8 mouse cellular contexts compared by ENCODE assay signal in the genomic region with DNA sequence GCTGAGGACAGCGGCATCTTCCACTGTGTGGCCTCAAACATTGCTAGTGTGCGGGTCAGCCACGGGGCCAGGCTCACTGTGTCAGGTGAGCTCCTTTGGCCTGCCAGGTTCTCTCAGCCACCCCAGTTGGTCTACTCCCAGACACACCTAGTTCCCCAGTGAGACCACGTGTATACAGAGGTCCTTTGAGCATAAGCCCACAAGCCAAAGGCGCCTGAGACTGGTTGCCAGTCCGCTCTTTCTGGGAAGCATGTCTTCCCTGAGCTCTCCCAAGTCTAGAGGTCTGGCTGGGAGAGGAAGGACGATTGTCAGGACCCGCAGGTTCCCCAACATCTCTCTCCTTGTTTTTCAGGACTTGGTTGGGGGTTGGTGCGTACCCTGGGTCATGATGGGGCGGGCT. TPM values are rescaled to one million over a fixed set of nuclear protein-coding genes. Genes with fewer than 3 reads are reported as not detected.
DNase-seq lines count a peak whose midpoint lies in the region; ATAC-seq and TF ChIP-seq lines count a peak whose summit lies in the region.

No protein-coding gene starts in this region.

- no peak for DNase-seq in kidney, postnatal 0 days (ENCODE audit: low spot score)
- DNase-seq in kidney, postnatal 36 days: no peak
- DNase-seq in hindbrain, postnatal 0 days (ENCODE audit: low spot score): no peak
- DNase-seq in urinary bladder, adult 18-20 months (ENCODE audit: low spot score in 2 of 2): no peak
- DNase-seq in lung, adult 18-20 months: no peak
- no peak for DNase-seq in left cerebral cortex, postnatal 14 days (ENCODE audit: low spot score in 2 of 2)

- no peaks in the 10 kb centered on the region for H3K9me3 ChIP-seq in kidney, postnatal 0 days (replicated peaks; ENCODE audit: low read length)
- H3K9me3 ChIP-seq in forebrain, embryonic 12.5 days: no peaks in the 10 kb centered on the region
- H3K9me3 ChIP-seq in hindbrain, postnatal 0 days (ENCODE audit: low read length): no peaks in the 10 kb centered on the region
- H3K9me3 ChIP-seq in neural tube, embryonic 13.5 days: no peaks in the 10 kb centered on the region

- no peaks in the 10 kb centered on the region for H3K36me3 ChIP-seq in kidney, postnatal 0 days (ENCODE audit: insufficient read depth, low read length)
- H3K36me3 ChIP-seq in forebrain, embryonic 12.5 days (replicated peaks): peaks cover 33% of the 10 kb centered on the region
- peaks cover 11% of the 10 kb centered on the region; the same call in 1 of the 2 replicates for H3K36me3 ChIP-seq in hindbrain, postnatal 0 days (ENCODE audit: insufficient read depth, low read length)
- peaks cover 22% of the 10 kb centered on the region for H3K36me3 ChIP-seq in neural tube, embryonic 13.5 days

- WGBS in kidney, postnatal 0 days: 69% methylated on average over 10 of the region's 10 CpGs
- WGBS in forebrain, embryonic 12.5 days: 40% methylated on average over 10 of the region's 10 CpGs
- 51% methylated on average over 10 of the region's 10 CpGs for WGBS in hindbrain, postnatal 0 days
- 39% methylated on average over 10 of the region's 10 CpGs for WGBS in neural tube, embryonic 13.5 days

- H3K27ac ChIP-seq in kidney, postnatal 0 days: no peak overlapping the region
- H3K27ac ChIP-seq in forebrain, embryonic 12.5 days: peak overlapping the region; percentile 95
- H3K27ac ChIP-seq in hindbrain, postnatal 0 days: peak overlapping the region; percentile 62
- H3K27ac ChIP-seq in neural tube, embryonic 13.5 days (replicated peaks): peak overlapping the region; percentile 94

- no peak overlapping the region for H3K9ac ChIP-seq in kidney, postnatal 0 days (ENCODE audit: low read depth, low read length)
- peak overlapping the region; percentile 46 for H3K9ac ChIP-seq in forebrain, embryonic 12.5 days
- no peak overlapping the region for H3K9ac ChIP-seq in hindbrain, postnatal 0 days (replicated peaks; ENCODE audit: low read length)
- H3K9ac ChIP-seq in neural tube, embryonic 13.5 days: peak overlapping the region; percentile 59

- no peak for ATAC-seq in kidney, postnatal 0 days (replicated peaks; ENCODE audit: low FRiP score, low read depth)
- no peak for ATAC-seq in forebrain, embryonic 12.5 days (ENCODE audit: low FRiP score)
- ATAC-seq in hindbrain, postnatal 0 days: no peak
- ATAC-seq in neural tube, embryonic 13.5 days (ENCODE audit: low read depth): no peak

- TF ChIP-seq CTCF in kidney, postnatal 0 days (IDR thresholded peaks at IDR 0.05; ENCODE audit: low read depth): no peak
- no peak for TF ChIP-seq CTCF in hindbrain, postnatal 0 days (IDR thresholded peaks at IDR 0.05; ENCODE audit: low read depth)

- intact Hi-C loops in left cerebral cortex, postnatal 14 days (cut with DNase I): loop anchor here (5.0 kb wide), 1 partner anchor 36 kb away; a partner anchor contains a TSS

- peak overlapping the region; percentile 27; the same call in 1 of the 2 replicates for H3K4me2 ChIP-seq in kidney, postnatal 0 days (ENCODE audit: low read length)
- peak overlapping the region; percentile 41 for H3K4me2 ChIP-seq in forebrain, embryonic 12.5 days
- H3K4me2 ChIP-seq in hindbrain, postnatal 0 days (ENCODE audit: low read depth, low read length): no peak overlapping the region
- H3K4me2 ChIP-seq in neural tube, embryonic 13.5 days: peak overlapping the region; percentile 34; the same call in 1 of the 2 replicates

- H3K4me3 ChIP-seq in kidney, postnatal 0 days (replicated peaks; ENCODE audit: low read depth, low read length): no peak overlapping the region
- H3K4me3 ChIP-seq in forebrain, embryonic 12.5 days (replicated peaks): no peak overlapping the region
- no peak overlapping the region for H3K4me3 ChIP-seq in hindbrain, postnatal 0 days (ENCODE audit: low read length)
- H3K4me3 ChIP-seq in neural tube, embryonic 13.5 days: no peak overlapping the region

- H3K4me1 ChIP-seq in kidney, postnatal 0 days (replicated peaks; ENCODE audit: insufficient read depth, low read length): peaks cover 25% of the 10 kb centered on the region
- H3K4me1 ChIP-seq in forebrain, embryonic 12.5 days: peaks cover 88% of the 10 kb centered on the region
- H3K4me1 ChIP-seq in hindbrain, postnatal 0 days (ENCODE audit: insufficient read depth, low read length): peaks cover 26% of the 10 kb centered on the region
- peaks cover 76% of the 10 kb centered on the region for H3K4me1 ChIP-seq in neural tube, embryonic 13.5 days (replicated peaks)

- H3K27me3 ChIP-seq in kidney, postnatal 0 days (ENCODE audit: insufficient read depth, low read length): no peaks in the 10 kb centered on the region
- 0 out of 2 replicates have a peak, but pooled peaks cover 7% of the 10 kb centered on the region for H3K27me3 ChIP-seq in forebrain, embryonic 12.5 days
- H3K27me3 ChIP-seq in hindbrain, postnatal 0 days (ENCODE audit: insufficient read depth, low read length): no peaks in the 10 kb centered on the region
- H3K27me3 ChIP-seq in neural tube, embryonic 13.5 days: no peaks in the 10 kb centered on the region

RNA-seq across cellular contexts. Expression of a gene that starts 17.2 kb away (rescaled TPM):
- 8.4 and 8.6 TPM in 2 replicates for polyA plus RNA-seq in kidney, postnatal 0 days (2015; fragmentation: Nextera tagmentation; extraction: Ambion mirVana)
- polyA plus RNA-seq in forebrain, embryonic 12.5 days (2016; fragmentation: Nextera tagmentation; extraction: Ambion mirVana): 5.7 and 5.9 TPM in 2 replicates
- total RNA-seq in hindbrain, postnatal 0 days (2014; rRNA removed): 2.6 and 6.7 TPM in 2 replicates
- 5.9 and 6.3 TPM in 2 replicates for polyA plus RNA-seq in hindbrain, postnatal 0 days (2015; fragmentation: Nextera tagmentation; extraction: Ambion mirVana)
- polyA plus RNA-seq in neural tube, embryonic 13.5 days (2015; fragmentation: Nextera tagmentation; extraction: Ambion mirVana): 5.4 and 6.8 TPM in 2 replicates
- 1 to 10 TPM; 3.1 to 3.9 TPM for total RNA-seq in left cerebral cortex, postnatal 14 days (2021)

RNA-seq across cellular contexts. Expression of a gene that starts 36.9 kb away (rescaled TPM):
- polyA plus RNA-seq in kidney, postnatal 0 days (2015; fragmentation: Nextera tagmentation; extraction: Ambion mirVana): 2.2 and 2.4 TPM in 2 replicates
- polyA plus RNA-seq in forebrain, embryonic 12.5 days (2016; fragmentation: Nextera tagmentation; extraction: Ambion mirVana): 40.0 and 40.8 TPM in 2 replicates
- 2.3 and 6.3 TPM in 2 replicates for total RNA-seq in hindbrain, postnatal 0 days (2014; rRNA removed)
- 5.2 and 6.2 TPM in 2 replicates for polyA plus RNA-seq in hindbrain, postnatal 0 days (2015; fragmentation: Nextera tagmentation; extraction: Ambion mirVana)
- 12.3 and 12.9 TPM in 2 replicates for polyA plus RNA-seq in neural tube, embryonic 13.5 days (2015; fragmentation: Nextera tagmentation; extraction: Ambion mirVana)
- total RNA-seq in left cerebral cortex, postnatal 14 days (2021): 1 to 10 TPM; 2.8 to 3.8 TPM

Comparison
In these comparisons a context has a peak if more than half of its experiments do, and no peak if none do; other contexts are left out.
1. H3K9ac ChIP-seq: peak in forebrain, embryonic 12.5 days (single experiment) and neural tube, embryonic 13.5 days (single experiment); none in kidney, postnatal 0 days (single experiment) and hindbrain, postnatal 0 days (single experiment).